Mouse (Mus musculus): ENCODE data around the gene 1810009A15Rik. TPM values are rescaled to one million over a fixed set of nuclear protein-coding genes. Genes with fewer than 3 reads are reported as not detected.

The 1810009A15Rik gene
- total and polyA plus RNA-seq, 3 experiments: 157 to 218 (median 161) TPM

DNA sequence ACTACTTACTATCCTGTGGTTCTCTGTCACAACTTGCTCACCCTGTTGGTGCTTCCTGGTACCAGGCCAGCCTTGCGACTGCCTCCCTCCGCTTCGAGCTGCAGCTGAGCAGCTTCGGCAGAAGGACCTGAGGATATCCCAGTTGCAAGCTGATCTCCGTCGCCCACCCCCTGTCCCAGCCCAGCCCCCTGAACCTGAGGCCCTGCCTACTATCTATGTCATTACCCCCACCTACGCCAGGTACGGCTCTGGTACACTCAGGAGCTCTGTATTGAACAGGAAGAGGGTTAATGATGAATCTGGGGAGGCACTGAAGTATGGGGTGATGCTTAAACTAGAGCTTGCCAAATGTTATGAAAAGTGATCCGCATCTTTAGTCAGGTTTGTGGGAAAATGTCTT, 33.1 kb downstream of the 1810009A15Rik start:
- peak; percentile 17 for DNase-seq (ENCODE audit: extremely low read depth)
- Histone ChIP-seq H3K9me3 (replicated peaks; ENCODE audit: low read length) (no peaks in the 10 kb centered on the region), H3K36me3 (replicated peaks in 1 of 2; ENCODE audit: control insufficient read depth in 1 of 2, insufficient read depth in 1 of 2, low read length in 1 of 2) (peaks cover 22 to 40% of the 10 kb centered on the region in 2 experiments)

GRCm38 (mm10) chr19:8926766-8927165, 38.1 kb downstream of the 1810009A15Rik start:
- Histone ChIP-seq H3K36me3 (replicated peaks in 1 of 2; ENCODE audit: control insufficient read depth in 1 of 2, insufficient read depth in 1 of 2, low read length in 1 of 2) (peaks cover 29 to 67% of the 10 kb centered on the region in 2 experiments), H3K4me3 (replicated peaks in 1 of 3; ENCODE audit: low read depth in 2 of 3, low read length in 2 of 3, poor library complexity in 1 of 3) (no peak overlapping the region), H3K4me1 (ENCODE audit: control insufficient read depth in 1 of 2, insufficient read depth in 2 of 2) (peaks cover 12 to 43% of the 10 kb centered on the region in 2 experiments; a peak in 3 of 4 replicates), H3K79me2 (replicated peaks; ENCODE audit: control insufficient read depth, extremely low read depth, insufficient read depth, poor library complexity, severe bottlenecking) (peaks cover 12% of the 10 kb centered on the region), H3K4me2 (ENCODE audit: insufficient read depth, low read depth, poor library complexity, severe bottlenecking) (no peak overlapping the region), H3K27ac (ENCODE audit: insufficient read depth, low read depth) (no peak overlapping the region), H3K27me3 (replicated peaks) (no peaks in the 10 kb centered on the region), H3K9ac (ENCODE audit: insufficient read depth, low read depth) (no peak overlapping the region), H3K9me3 (replicated peaks; ENCODE audit: low read length) (no peaks in the 10 kb centered on the region)
- DNase-seq (ENCODE audit: extremely low read depth): no peak
- dilution Hi-C loops (cut with MboI; ENCODE audit: extremely low pct_ligation_motif_present, extremely low pct_unique_long_range_greater_than_20kb, low sequenced_read_pairs): no loop called here
- in situ Hi-C loops (cut with MboI; ENCODE audit: low pct_ligation_motif_present, low pct_unique_long_range_greater_than_20kb, low sequenced_read_pairs): no loop called here
- TF ChIP-seq IRF4 (IDR thresholded peaks at IDR 0.05; ENCODE audit: low read depth, low read length) (no peak), CHD1 (IDR thresholded peaks at IDR 0.05; ENCODE audit: low read depth, low read length) (no peak), USF1 (IDR thresholded peaks at IDR 0.05; ENCODE audit: low read depth, low read length) (no peak), ETS1 (conservative IDR thresholded peaks at IDR 0.05; ENCODE audit: low read depth, low read length) (no peak), TCF12 (IDR thresholded peaks at IDR 0.05; ENCODE audit: low read depth, low read length) (no peak), PAX5 (IDR thresholded peaks at IDR 0.05; ENCODE audit: low read length) (no peak), MAZ (IDR thresholded peaks at IDR 0.05; ENCODE audit: low read depth, low read length) (no peak), ZMIZ1 (IDR thresholded peaks at IDR 0.05; ENCODE audit: low read depth, low read length) (no peak), CTCF (conservative IDR thresholded peaks at IDR 0.05 in 1 of 2, IDR thresholded peaks at IDR 0.05 in 1 of 2; ENCODE audit: low read depth in 2 of 2, low read length in 2 of 2) (no peak), MEF2A (IDR thresholded peaks at IDR 0.05; ENCODE audit: borderline replicate concordance, low read depth, low read length) (no peak), EP300 (IDR thresholded peaks at IDR 0.05; ENCODE audit: low read length) (no peak), MXI1 (IDR thresholded peaks at IDR 0.05; ENCODE audit: low read depth, low read length) (no peak), KAT2A (IDR thresholded peaks at IDR 0.05; ENCODE audit: insufficient replicate concordance, low read length) (no peak), RAD21 (IDR thresholded peaks at IDR 0.05; ENCODE audit: low read depth, low read length) (no peak), JUN (IDR thresholded peaks at IDR 0.05; ENCODE audit: insufficient read depth, low read depth, low read length) (no peak)

More for the DNA sequence above, 33.1 kb downstream of the 1810009A15Rik start:
- peak overlapping the region; percentile 29 to 95 (median 81) for H3K4me3 ChIP-seq (replicated peaks in 1 of 3; ENCODE audit: low read depth in 2 of 3, low read length in 2 of 3, poor library complexity in 1 of 3)
- peak overlapping the region; percentile 96; the same call in 1 of the 2 replicates for H3K9ac ChIP-seq (ENCODE audit: insufficient read depth, low read depth)
- dilution Hi-C loops (cut with MboI; ENCODE audit: extremely low pct_ligation_motif_present, extremely low pct_unique_long_range_greater_than_20kb, low sequenced_read_pairs) (no loop called here), in situ Hi-C loops (cut with MboI; ENCODE audit: low pct_ligation_motif_present, low pct_unique_long_range_greater_than_20kb, low sequenced_read_pairs) (no loop called here)
- TF ChIP-seq MXI1 (IDR thresholded peaks at IDR 0.05; ENCODE audit: low read depth, low read length) (no peak), NRF1 (IDR thresholded peaks at IDR 0.05; ENCODE audit: low read depth, low read length) (no peak), HCFC1 (IDR thresholded peaks at IDR 0.05; ENCODE audit: low read depth, low read length) (no peak), RAD21 (IDR thresholded peaks at IDR 0.05; ENCODE audit: low read depth, low read length) (no peak), PAX5 (IDR thresholded peaks at IDR 0.05; ENCODE audit: low read length) (no peak), ZC3H11A (IDR thresholded peaks at IDR 0.05; ENCODE audit: low read depth, low read length) (no peak), CHD1 (IDR thresholded peaks at IDR 0.05; ENCODE audit: low read depth, low read length) (no peak), MAFK (IDR thresholded peaks at IDR 0.05; ENCODE audit: insufficient replicate concordance, low read length) (no peak), MEF2A (IDR thresholded peaks at IDR 0.05; ENCODE audit: borderline replicate concordance, low read depth, low read length) (no peak), EP300 (IDR thresholded peaks at IDR 0.05; ENCODE audit: low read length) (no peak), USF2 (conservative IDR thresholded peaks at IDR 0.05; ENCODE audit: low read depth, low read length) (no peak), CTCF (conservative IDR thresholded peaks at IDR 0.05 in 1 of 2, IDR thresholded peaks at IDR 0.05 in 1 of 2; ENCODE audit: low read depth in 2 of 2, low read length in 2 of 2) (no peak), ZMIZ1 (IDR thresholded peaks at IDR 0.05; ENCODE audit: low read depth, low read length) (no peak), POLR2AphosphoS2 (IDR thresholded peaks at IDR 0.05; ENCODE audit: low read depth, low read length) (no peak), MYC (IDR thresholded peaks at IDR 0.05; ENCODE audit: low read depth, low read length) (no peak), TCF12 (IDR thresholded peaks at IDR 0.05; ENCODE audit: low read depth, low read length) (no peak)
- H3K27me3 ChIP-seq (replicated peaks): no peaks in the 10 kb centered on the region
- H3K4me1 ChIP-seq (ENCODE audit: control insufficient read depth in 1 of 2, insufficient read depth in 2 of 2): peaks cover 0 to 21% of the 10 kb centered on the region in 2 experiments; a peak in 2 of 4 replicates
- peaks cover 19% of the 10 kb centered on the region for H3K79me2 ChIP-seq (replicated peaks; ENCODE audit: control insufficient read depth, extremely low read depth, insufficient read depth, poor library complexity, severe bottlenecking)
- 0 out of 2 replicates have a peak overlapping the region, but pooled peaks have one; percentile 9 for H3K27ac ChIP-seq (ENCODE audit: insufficient read depth, low read depth)
- H3K4me2 ChIP-seq (ENCODE audit: insufficient read depth, low read depth, poor library complexity, severe bottlenecking): peak overlapping the region; percentile 74

Data from CH12.LX (cell line).